Mouse (Mus musculus) kidney, adult 2 months (tissue): ENCODE results near the gene Epb41l3.

Experiments used
- CTCF ChIP-seq: fragments of 200-500 bp; conservative IDR thresholded peaks from 2 replicates; pipeline ENCODE4 v1.5.1; 2011; ENCODE audit warnings: low read depth, mild to moderate bottlenecking, control low read depth, low read length, moderate library complexity, mixed read lengths; ENCODE audit not compliant: insufficient read depth, insufficient read length
- POLR2A ChIP-seq: fragments of 200-500 bp; IDR thresholded peaks from one replicate; pipeline ENCODE4 v1.6.1; 2011; ENCODE audit warnings: low read depth, low read length, control low read depth

GRCm38 (mm10) chr17:69059760-69060159 lies 15.7 kb upstream of the Epb41l3 start:
- TF ChIP-seq POLR2A: no peak
- TF ChIP-seq CTCF: no peak
